Mouse (Mus musculus): ENCODE measurements around the gene Ptgds. TPM values are rescaled to one million over a fixed set of nuclear protein-coding genes. Genes with fewer than 3 reads are reported as not detected.

Ptgds gene
- total RNA-seq (2012; rRNA removed) (0.29 TPM in 1 of 2 replicates, not detected in the other), total RNA-seq (2014; rRNA removed) (0.46 TPM in 1 of 2 replicates, not detected in the other), polyA plus RNA-seq (2012; ENCODE audit: insufficient read length, low read depth) (0.37 and 0.40 TPM in 2 replicates)

- no peak for DNase-seq (ENCODE audit: extremely low read depth)
- no peak within 1 kb of the TSS for H3K27ac ChIP-seq (ENCODE audit: insufficient read depth, low read depth)
- dilution Hi-C loops (cut with MboI; ENCODE audit: extremely low pct_ligation_motif_present, extremely low pct_unique_long_range_greater_than_20kb, low sequenced_read_pairs), result no loop called here
- H3K4me3 ChIP-seq (replicated peaks in 1 of 3; ENCODE audit: low read depth in 2 of 3, low read length in 2 of 3, poor library complexity in 1 of 3), result no peak within 1 kb of the TSS
- no peak within 1 kb of the TSS for H3K9ac ChIP-seq (ENCODE audit: insufficient read depth, low read depth)
- H3K36me3 ChIP-seq (replicated peaks in 1 of 2; ENCODE audit: control insufficient read depth in 1 of 2, insufficient read depth in 1 of 2, low read length in 1 of 2), result no peaks in the 10 kb centered on the region
- no peak for TF ChIP-seq ELF1 (IDR thresholded peaks at IDR 0.05; ENCODE audit: low read depth, low read length)
- TF ChIP-seq POLR2AphosphoS2 (IDR thresholded peaks at IDR 0.05; ENCODE audit: low read depth, low read length), result no peak
- no peak for TF ChIP-seq USF1 (IDR thresholded peaks at IDR 0.05; ENCODE audit: low read depth, low read length)
- no peaks in the 10 kb centered on the region for H3K79me2 ChIP-seq (replicated peaks; ENCODE audit: control insufficient read depth, extremely low read depth, insufficient read depth, poor library complexity, severe bottlenecking)
- no peak within 1 kb of the TSS for H3K4me2 ChIP-seq (ENCODE audit: insufficient read depth, low read depth, poor library complexity, severe bottlenecking)
- H3K9me3 ChIP-seq (replicated peaks; ENCODE audit: low read length), result no peaks in the 10 kb centered on the region
- H3K27me3 ChIP-seq (replicated peaks), result no peaks in the 10 kb centered on the region
- in situ Hi-C loops (cut with MboI; ENCODE audit: low pct_ligation_motif_present, low pct_unique_long_range_greater_than_20kb, low sequenced_read_pairs), result no loop called here
- peaks cover 14 to 44% of the 10 kb centered on the region in 2 experiments for H3K4me1 ChIP-seq (ENCODE audit: control insufficient read depth in 1 of 2, insufficient read depth in 2 of 2)
Observed at GRCm38 (mm10) chr2:25469969-25470368, at the start of gene Ptgds. Gene Ptgds (minus strand): TSS chr2:25470046.

GRCm38 (mm10) chr2:25509912-25510311, 40.1 kb upstream of the Ptgds start:
- Histone ChIP-seq H3K9ac (ENCODE audit: insufficient read depth, low read depth) (no peak overlapping the region), H3K36me3 (replicated peaks in 1 of 2; ENCODE audit: control insufficient read depth in 1 of 2, insufficient read depth in 1 of 2, low read length in 1 of 2) (peaks cover 5 to 20% of the 10 kb centered on the region in 2 experiments), H3K9me3 (replicated peaks; ENCODE audit: low read length) (no peaks in the 10 kb centered on the region), H3K4me1 (ENCODE audit: control insufficient read depth in 1 of 2, insufficient read depth in 2 of 2) (peaks cover 5 to 6% of the 10 kb centered on the region in 2 experiments; a peak in 2 of 4 replicates), H3K4me3 (replicated peaks in 1 of 3; ENCODE audit: low read depth in 2 of 3, low read length in 2 of 3, poor library complexity in 1 of 3) (no peak overlapping the region), H3K27me3 (replicated peaks) (no peaks in the 10 kb centered on the region), H3K27ac (ENCODE audit: insufficient read depth, low read depth) (no peak overlapping the region), H3K4me2 (ENCODE audit: insufficient read depth, low read depth, poor library complexity, severe bottlenecking) (no peak overlapping the region), H3K79me2 (replicated peaks; ENCODE audit: control insufficient read depth, extremely low read depth, insufficient read depth, poor library complexity, severe bottlenecking) (no peaks in the 10 kb centered on the region)
- dilution Hi-C loops (cut with MboI; ENCODE audit: extremely low pct_ligation_motif_present, extremely low pct_unique_long_range_greater_than_20kb, low sequenced_read_pairs) (no loop called here), in situ Hi-C loops (cut with MboI; ENCODE audit: low pct_ligation_motif_present, low pct_unique_long_range_greater_than_20kb, low sequenced_read_pairs) (loop anchor here (5.0 kb wide), 1 partner anchor 42 kb away; no protein-coding TSS in a partner anchor)
- DNase-seq (ENCODE audit: extremely low read depth), result no peak
- TF ChIP-seq NELFE (IDR thresholded peaks at IDR 0.05; ENCODE audit: low read depth, low read length) (peak; percentile 30; the same call in 1 of the 2 replicates), RAD21 (IDR thresholded peaks at IDR 0.05; ENCODE audit: low read depth, low read length) (peak; percentile 87), UBTF (IDR thresholded peaks at IDR 0.05; ENCODE audit: low read depth, low read length) (no peak), ZC3H11A (IDR thresholded peaks at IDR 0.05; ENCODE audit: low read depth, low read length) (peak; percentile 66), NRF1 (IDR thresholded peaks at IDR 0.05; ENCODE audit: low read depth, low read length) (peak; percentile 14; the same call in 1 of the 2 replicates), MYC (IDR thresholded peaks at IDR 0.05; ENCODE audit: low read depth, low read length) (no peak), CTCF (conservative IDR thresholded peaks at IDR 0.05 in 1 of 2, IDR thresholded peaks at IDR 0.05 in 1 of 2; ENCODE audit: low read depth in 2 of 2, low read length in 2 of 2) (peak; percentile 19 to 87; a peak in 3 of 4 replicates), POLR2AphosphoS2 (IDR thresholded peaks at IDR 0.05; ENCODE audit: low read depth, low read length) (no peak), E2F4 (IDR thresholded peaks at IDR 0.05; ENCODE audit: insufficient replicate concordance, low read depth, low read length) (no peak), SMC3 (IDR thresholded peaks at IDR 0.05; ENCODE audit: low read depth, low read length) (peak; percentile 85)

GRCm38 (mm10) chr2:25506964-25507363, 37.1 kb upstream of the Ptgds start:
- no peak overlapping the region for H3K27ac ChIP-seq (ENCODE audit: insufficient read depth, low read depth)
- TF ChIP-seq CTCF (conservative IDR thresholded peaks at IDR 0.05 in 1 of 2, IDR thresholded peaks at IDR 0.05 in 1 of 2; ENCODE audit: low read depth in 2 of 2, low read length in 2 of 2) (peak in 1 of 2 experiments; percentile 54; a peak in 2 of 4 replicates), POLR2A (IDR thresholded peaks at IDR 0.05; ENCODE audit: low read depth, low read length) (no peak)
- no peak overlapping the region for H3K4me3 ChIP-seq (replicated peaks in 1 of 3; ENCODE audit: low read depth in 2 of 3, low read length in 2 of 3, poor library complexity in 1 of 3)
- dilution Hi-C loops (cut with MboI; ENCODE audit: extremely low pct_ligation_motif_present, extremely low pct_unique_long_range_greater_than_20kb, low sequenced_read_pairs), result no loop called here
- DNase-seq (ENCODE audit: extremely low read depth), result peak; percentile 33
- in situ Hi-C loops (cut with MboI; ENCODE audit: low pct_ligation_motif_present, low pct_unique_long_range_greater_than_20kb, low sequenced_read_pairs), result no loop called here
- H3K4me2 ChIP-seq (ENCODE audit: insufficient read depth, low read depth, poor library complexity, severe bottlenecking), result no peak overlapping the region
- no peaks in the 10 kb centered on the region for H3K9me3 ChIP-seq (replicated peaks; ENCODE audit: low read length)
- H3K4me1 ChIP-seq (ENCODE audit: control insufficient read depth in 1 of 2, insufficient read depth in 2 of 2), result peaks cover 5 to 12% of the 10 kb centered on the region in 2 experiments
- H3K9ac ChIP-seq (ENCODE audit: insufficient read depth, low read depth), result no peak overlapping the region
- H3K36me3 ChIP-seq (replicated peaks in 1 of 2; ENCODE audit: control insufficient read depth in 1 of 2, insufficient read depth in 1 of 2, low read length in 1 of 2), result peaks cover 32 to 49% of the 10 kb centered on the region in 2 experiments
- no peaks in the 10 kb centered on the region for H3K79me2 ChIP-seq (replicated peaks; ENCODE audit: control insufficient read depth, extremely low read depth, insufficient read depth, poor library complexity, severe bottlenecking)
- no peaks in the 10 kb centered on the region for H3K27me3 ChIP-seq (replicated peaks)

Data from CH12.LX (cell line).